Mouse (Mus musculus): ENCODE data around the gene Tlr11.

The Tlr11 gene

DNA sequence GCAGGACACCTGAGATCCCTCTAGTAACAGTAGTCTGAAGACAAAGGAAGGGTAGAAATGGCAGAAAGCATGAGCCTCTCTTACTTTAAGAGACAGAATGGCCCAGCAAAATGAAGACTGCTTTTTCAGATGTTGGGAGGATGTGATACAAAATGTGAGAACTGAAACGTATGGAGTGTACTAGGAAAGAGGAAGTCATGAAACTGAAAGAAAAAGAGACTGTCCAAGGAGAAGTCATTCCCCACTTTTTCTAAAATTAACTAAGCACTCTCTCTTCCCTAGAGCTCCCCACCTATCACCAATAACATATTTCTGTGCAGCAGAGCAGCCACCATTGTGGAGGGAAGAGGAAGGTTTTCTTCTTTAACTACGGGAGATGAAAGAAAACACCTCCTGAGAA, at the start of gene Tlr11:
TSS of gene Tlr11 (plus strand) at position 322 of the 400 bp plus-strand sequence.
- DNase-seq (ENCODE audit: low read depth), result no peak

DNA sequence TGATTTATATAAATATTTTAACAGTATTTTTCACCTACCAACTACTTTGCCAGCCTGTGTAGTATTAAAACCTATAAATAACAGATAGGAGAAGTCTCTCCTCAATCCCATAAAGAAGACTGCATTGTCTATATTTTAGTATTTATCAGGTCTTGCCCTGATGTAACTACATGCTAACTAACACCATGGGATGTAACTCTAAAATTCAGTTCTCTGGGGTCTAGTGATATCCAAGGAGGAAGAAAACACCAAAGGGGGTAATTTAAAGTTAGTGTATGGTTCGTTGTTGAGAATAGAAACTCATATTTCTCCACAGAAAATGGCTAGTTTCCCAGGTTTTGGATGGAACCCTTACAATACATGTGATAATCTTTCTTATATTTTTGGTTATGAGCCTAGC, 31.1 kb upstream of the Tlr11 start, which contains the start of gene Olfr734:
TSS of gene Olfr734 (minus strand) at position 101 of the 400 bp plus-strand sequence.
- DNase-seq (ENCODE audit: low read depth), result no peak

DNA sequence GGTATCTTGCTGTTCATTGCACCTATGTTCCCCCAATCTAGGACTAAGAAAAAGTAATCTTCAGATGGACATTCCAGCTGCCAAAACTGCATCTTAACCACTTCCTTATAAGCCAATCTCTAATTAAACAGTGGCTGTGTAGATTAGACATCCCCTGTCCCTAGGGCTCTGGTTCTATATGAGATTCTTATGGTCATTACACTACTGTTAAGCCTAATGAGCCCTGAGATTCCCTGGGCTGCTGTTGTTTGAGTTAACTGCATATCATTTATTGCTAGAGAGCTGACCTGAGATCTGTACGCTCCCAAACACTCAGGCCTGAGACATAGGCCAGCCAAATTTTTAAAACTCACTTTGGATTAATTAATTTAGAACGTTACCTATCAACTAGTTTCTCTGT, 8.9 kb upstream of the Tlr11 start, which contains the start of gene Olfr735:
TSS of gene Olfr735 (minus strand) at position 77 of the 400 bp plus-strand sequence.
- no peak for DNase-seq (ENCODE audit: low read depth)

DNA sequence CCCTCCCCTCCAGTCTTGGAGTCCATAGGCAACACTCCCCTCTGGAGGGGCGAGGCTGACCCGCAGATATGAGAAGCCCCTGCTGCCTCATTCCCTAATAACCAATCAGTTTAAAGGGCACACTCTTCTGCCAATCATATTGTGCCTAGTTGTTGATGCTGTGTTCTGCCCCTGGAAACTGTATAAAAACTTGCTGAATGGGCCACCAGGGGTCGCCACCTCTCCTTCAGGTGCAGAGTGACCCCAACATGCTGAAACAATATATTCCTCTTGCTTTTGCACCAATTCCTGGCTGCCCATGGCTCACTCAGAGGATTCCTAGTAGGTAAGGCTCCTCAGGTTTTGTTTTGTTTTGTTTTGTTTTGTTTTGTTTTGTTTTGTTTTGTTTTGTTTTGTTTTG, 5.3 kb upstream of the Tlr11 start:
- DNase-seq (ENCODE audit: low read depth), result peak; percentile 16

DNA sequence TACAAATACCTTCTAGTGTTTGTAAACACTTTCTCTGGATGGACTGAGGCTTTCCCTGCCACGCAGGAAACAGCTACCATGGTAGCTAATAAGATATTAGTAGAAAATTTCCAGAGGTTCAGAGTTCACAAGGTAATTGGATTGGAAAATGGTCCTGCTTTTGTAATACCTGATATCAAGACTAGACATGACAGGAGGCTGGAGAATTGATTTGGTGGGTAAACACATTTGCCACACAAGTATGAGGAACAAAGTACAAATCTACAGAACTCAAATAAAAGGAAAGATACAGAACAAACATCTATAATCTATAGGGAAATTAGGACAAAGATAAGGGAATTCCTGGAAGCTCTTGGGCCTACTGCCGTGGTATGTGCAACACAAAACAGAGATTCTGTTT, 989 bp upstream of the Tlr11 start:
- DNase-seq (ENCODE audit: low read depth), result no peak

DNA sequence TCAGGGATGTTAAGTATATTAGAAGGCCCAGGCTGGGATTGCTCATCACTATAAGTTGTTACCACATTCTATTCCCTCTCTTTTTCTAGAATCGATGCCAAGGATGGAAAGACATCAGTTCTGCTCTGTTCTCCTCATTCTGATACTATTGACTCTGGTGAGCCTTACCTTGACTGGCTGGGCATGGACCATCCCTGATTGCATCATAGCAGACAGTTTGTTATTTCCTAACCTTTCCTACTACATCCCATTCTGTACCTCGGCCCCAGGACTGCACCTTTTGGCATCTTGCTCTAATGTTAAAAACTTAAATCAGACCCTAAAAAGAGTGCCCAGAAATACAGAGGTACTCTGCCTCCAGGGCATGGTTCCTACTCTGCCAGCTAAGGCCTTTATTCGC, 2.8 kb downstream of the Tlr11 start:
- no peak for DNase-seq (ENCODE audit: low read depth)

DNA sequence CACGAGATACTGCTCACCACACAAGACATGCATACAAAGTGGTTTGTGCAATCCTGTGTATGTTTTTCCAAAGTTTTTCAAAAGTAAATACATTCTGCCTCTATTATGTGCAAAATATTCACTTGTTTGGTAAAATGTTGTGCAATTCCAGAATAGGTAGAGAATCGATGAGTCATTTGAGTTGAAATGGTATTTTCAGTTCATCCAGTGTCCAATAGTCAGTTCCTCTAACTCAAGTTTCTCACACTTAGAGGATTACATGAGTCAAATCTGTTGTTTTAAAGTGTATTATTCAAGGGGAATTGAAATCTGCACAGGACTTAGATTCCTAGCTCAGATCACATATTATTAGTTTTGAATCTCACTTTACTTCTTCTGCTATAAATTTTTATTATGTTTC, 5.8 kb downstream of the Tlr11 start:
- no peak for DNase-seq (ENCODE audit: low read depth)

DNA sequence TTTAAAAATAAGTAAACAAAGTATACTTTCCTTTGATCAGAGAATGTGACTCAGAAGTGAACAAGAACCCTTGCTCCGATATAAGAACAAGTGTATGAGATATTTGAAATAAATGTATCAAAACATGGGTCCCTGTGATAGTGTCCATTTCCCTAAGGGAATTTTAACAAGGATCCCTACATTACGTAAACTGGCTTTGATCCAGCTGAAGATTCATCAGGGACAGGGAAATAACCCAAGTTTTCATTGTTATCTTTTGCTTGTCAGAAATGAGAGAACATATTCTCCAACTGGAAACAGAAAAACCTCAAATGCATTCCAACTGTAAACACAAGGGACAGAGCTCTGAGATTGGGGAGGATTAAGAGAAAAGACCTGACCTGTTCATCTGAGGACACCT, 23.1 kb downstream of the Tlr11 start, which contains the start of gene Olfr736:
TSS of gene Olfr736 (plus strand) at position 301 of the 400 bp plus-strand sequence.
- no peak for DNase-seq (ENCODE audit: low read depth)

DNA sequence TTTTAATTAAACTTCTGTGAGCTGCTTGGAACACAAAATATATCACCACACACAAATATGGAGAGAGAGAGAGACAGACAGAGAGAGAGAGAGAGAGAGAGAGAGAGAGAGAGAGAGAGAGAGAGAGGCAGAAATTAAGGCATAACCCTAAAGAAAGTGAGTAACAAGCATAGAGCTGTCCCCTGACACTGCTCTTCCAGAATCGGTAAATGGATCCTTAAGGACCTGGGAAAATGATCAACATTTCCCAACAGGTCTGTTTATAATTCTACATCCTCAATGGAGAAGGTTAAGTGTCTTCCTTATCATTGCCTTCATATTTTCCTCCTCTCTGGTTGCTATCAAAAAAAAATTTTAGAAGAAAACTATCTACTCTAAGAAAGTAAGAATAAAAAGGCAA, 49.6 kb downstream of the Tlr11 start, which contains the start of gene Olfr738:
TSS of gene Olfr738 (plus strand) at position 301 of the 400 bp plus-strand sequence.
- no peak for DNase-seq (ENCODE audit: low read depth)

All from NIH3T3 (cell line).